Mouse (Mus musculus): ENCODE data around the gene Olfr177.

Gene Olfr177

GRCm38 (mm10) chr16:58874668-58875067 is at the start of gene Olfr177:
Olfr177 (minus strand) TSS chr16:58874768.
- DNase-seq (ENCODE audit: extremely low read depth, low read depth) = no peak

GRCm38 (mm10) chr16:58891963-58892362 is 17.4 kb upstream of the Olfr177 start, which contains the start of gene Olfr178:
Olfr178 (minus strand) TSS chr16:58892063.
- DNase-seq (ENCODE audit: extremely low read depth, low read depth) = no peak

GRCm38 (mm10) chr16:58884416-58884815 is 9.8 kb upstream of the Olfr177 start:
- DNase-seq (ENCODE audit: extremely low read depth, low read depth) = no peak

GRCm38 (mm10) chr16:58861479-58861878 is 13.1 kb downstream of the Olfr177 start:
- DNase-seq (ENCODE audit: extremely low read depth, low read depth) = peak; percentile 66

GRCm38 (mm10) chr16:58860032-58860737 is 14.4 kb downstream of the Olfr177 start:
- DNase-seq (ENCODE audit: extremely low read depth, low read depth) = no peak

GRCm38 (mm10) chr16:58826732-58827319 is 47.7 kb downstream of the Olfr177 start, which contains the start of gene Olfr175-ps1:
Olfr175-ps1 (minus strand) TSS chr16:58826782.
- no peak for DNase-seq (ENCODE audit: extremely low read depth, low read depth)
